Mouse (Mus musculus) right cerebral cortex, postnatal 14 days (tissue): ENCODE results near the gene Pspn.

ENCODE experiments used
- DNase-seq: peaks from one replicate; pipeline ENCODE4 v3.0.0; 2022

Gene Pspn

DNA sequence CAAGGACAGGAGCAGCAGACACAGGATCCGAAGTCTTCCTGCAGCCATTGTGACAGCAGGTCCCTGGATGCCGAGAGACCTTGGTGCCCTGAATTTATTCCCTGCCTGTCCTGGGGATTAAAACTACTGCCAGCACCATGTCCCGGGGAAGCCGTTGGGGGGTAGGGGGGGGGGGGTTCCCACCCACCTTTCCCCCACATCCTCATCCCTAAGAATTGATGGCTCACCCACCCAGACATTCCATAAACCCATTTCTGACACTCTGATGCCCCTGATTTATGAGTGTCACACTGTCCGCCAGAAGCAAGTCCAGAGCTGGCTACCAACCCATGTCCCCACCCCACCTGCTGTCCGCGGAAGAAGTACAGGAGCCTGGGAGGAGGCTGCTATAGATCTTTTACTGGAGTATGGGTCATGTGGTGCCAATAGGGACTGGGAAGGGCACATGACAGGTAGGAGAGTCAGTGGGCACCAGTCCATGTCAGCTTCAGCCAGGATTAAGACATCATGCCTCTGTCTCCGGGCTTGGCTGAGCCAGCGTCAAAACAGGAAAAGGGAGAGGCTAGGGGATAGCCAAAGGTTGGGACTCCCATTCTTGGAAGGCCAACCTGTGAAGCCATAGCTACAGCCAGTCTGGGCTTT is at the start of gene Pspn:
Gene Pspn, minus strand, starts transcription at position 51 of the 642 bp plus-strand sequence.
- DNase-seq: no peak

DNA sequence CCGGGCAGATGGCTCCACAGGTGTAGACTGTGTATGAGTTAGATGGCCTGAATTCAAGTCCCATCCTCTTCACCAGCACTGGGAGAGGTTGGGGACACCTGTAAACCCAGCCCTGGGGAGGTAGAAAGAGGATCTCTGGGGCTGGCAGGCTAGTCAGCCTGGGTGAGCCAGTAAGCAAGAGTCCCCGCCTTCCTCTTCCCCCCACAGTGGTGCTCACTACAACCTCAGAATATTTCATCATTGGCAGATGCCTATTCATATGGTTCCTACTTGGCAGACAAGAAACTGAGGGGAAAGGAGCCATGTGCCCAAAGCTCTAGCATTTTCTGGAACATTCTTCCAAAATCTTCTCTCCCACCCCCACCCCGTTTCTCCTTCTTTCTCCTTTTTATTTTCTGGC is 49.0 kb upstream of the Pspn start:
- no peak for DNase-seq

DNA sequence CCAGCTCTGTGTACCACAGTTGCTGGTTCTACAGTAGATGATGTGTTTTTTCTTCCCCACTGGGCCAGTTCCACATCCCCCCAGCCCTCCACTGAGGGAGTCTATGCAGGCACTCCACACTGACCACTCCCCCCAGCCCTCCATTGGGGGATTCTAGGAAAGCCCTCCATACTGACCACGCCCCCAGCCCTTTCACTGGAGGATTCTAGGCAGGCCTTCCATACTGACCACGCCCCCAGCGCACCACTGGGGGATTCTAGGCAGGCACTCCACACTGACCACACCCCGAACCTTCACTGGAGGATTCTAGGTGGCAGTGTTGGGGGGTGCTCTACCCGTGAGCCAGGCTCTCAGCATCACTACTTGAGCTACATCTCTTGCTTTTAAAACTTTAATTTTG is 47.6 kb upstream of the Pspn start:
- DNase-seq: peak; percentile 36

DNA sequence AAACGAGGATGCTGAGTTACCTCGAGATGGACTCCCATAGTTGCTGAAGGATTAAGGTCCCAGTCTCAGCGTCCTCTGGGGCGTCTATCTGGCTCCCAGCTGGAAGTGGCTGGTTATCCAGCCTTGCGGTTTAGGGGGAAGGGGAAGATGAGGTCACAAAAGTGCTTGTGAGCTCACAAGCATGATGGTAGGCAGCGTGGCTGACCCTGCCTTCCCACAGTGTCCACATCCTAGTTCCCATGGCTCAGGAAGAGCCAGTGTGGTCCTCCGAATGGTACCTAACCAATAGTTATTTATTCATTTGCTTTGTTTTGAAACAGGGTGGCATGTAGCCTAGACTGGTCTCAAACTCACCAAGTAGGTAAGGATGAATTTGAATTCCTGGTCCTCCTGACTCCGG is 41.7 kb upstream of the Pspn start, which contains the start of gene Slc25a41:
Gene Slc25a41, minus strand, starts transcription at position 101 of the 400 bp plus-strand sequence.
- DNase-seq: no peak

DNA sequence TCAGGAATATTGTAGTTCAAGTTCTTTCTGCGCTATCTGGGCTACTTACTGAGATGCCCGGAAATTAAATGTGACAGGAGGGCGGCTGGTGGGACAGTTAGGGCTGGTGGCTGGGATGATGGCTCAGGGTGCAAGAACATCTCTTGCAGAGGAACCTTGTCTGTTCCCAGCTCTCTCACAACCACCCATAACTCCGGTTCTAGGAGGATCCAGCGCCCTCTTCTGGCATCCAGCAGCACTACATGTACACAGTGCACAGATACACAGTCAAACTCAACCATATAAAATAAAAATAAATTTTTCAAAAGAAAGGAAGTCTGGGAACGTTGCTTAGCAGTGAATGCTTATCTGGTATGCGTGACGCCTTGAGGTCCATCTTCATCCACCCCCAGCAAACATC is 39.2 kb upstream of the Pspn start:
- DNase-seq: no peak

DNA sequence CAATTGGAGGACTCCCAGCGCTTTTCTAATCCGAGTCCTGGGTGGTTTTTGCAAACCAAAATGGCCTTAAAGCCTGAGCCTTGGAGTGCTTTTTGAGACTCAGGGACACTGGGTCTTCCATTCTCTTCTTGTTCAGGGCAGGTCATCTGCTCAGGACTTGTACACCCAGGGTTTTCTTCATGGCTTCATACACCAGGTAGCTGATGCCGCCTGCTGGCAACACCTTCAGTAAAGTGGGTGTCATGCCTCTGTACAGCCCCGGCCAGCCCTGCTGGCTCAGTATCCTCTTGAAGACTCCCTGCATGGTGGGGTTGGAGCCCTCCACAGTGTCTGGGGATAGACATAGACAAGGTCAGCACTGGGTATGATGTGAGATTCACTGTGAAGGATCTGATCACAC is 33.0 kb upstream of the Pspn start:
- no peak for DNase-seq

DNA sequence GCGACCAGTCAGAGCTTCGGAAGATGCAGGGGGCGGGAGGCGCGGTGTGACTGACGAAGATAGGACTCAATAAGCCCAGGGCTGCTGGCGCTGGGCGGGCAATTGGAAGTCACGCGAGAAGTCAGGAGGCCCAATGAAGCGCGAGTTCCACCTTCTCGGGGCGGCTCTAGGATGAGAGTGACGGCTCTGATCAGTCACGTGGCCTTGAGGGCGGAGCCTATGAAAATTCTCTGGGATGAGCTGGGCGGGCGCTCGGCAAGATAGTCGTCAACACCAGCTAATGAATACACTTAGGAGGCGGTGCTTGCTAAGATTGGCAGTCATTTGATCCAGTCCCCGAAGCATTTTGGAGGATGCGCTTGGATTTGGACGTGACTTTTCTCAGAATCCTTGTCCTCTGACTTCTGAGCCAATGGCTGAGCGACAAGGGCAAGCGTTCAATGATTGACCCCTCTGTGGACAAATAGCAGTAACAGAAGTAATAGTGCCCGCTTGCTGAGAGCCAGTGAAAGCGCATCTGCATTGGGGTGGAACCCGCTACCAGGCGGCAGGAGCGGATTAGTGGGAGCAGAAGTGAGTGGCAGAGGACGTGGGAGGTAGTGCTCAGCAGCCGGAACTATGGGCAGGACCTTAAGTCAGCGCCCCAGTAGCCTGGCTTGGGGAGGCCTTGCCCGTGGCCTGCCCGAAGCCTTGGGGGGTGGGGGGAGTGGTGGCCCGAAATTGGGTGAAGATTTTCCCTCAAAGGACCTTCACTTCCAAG is 32.0 kb upstream of the Pspn start:
- peak; percentile 98 for DNase-seq

DNA sequence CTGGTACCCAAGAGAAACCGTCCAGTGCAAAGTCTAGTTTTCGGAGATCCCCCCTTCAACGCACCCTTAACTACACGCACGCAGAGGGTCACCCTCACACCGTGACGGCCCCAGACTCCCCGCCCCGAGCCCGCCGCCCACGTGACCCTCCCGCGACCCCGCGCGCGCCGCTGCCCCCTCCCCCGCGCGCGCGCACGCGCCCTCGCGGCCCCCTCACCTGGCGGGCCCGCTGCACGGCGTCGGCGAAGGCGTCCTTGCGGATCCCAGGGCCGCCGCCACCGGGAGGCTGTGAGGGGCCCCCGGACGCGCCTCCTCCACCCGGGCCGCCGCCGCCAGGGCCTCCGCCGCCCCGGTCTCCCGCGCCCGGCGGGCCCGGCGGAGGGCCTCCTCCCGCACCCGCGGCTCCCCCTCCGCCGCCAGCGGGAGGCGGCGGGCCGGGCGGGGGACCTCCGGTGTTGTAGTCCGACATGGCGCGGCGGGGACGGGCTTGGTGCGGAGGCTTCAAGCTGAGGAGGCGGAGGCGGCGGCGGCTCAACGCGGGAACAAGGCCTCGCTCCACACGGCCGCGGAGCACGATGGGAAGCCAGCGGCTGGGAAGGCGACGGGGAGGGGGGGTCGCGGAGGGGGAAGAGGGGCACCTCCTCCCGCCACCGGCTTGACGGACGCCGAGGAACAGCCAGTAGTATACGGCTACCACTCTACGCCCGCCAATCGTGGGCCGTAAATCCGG is 31.3 kb upstream of the Pspn start, which contains the start of gene Khsrp:
Gene Khsrp, minus strand, starts transcription at position 592 of the 730 bp plus-strand sequence.
- peak; percentile 52 for DNase-seq

DNA sequence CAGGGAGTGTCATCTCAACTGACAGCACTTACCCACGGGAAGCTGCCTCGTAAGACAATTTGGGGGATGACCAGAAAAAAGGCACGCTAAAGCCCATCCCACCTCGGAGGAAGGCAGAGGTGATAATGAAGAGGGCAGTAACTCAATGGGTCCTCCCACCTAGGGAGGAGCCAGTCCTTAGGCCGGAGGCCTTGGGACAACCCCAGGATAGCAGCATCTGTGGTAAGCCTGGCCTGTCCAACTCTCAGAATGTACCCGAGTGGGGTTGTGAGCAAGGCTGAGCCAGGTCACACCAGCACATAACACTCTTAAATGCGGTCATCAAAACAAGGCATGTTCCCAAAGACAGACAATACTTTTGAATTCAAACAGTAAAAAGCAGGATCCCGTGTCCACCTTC is 29.9 kb upstream of the Pspn start:
- no peak for DNase-seq

DNA sequence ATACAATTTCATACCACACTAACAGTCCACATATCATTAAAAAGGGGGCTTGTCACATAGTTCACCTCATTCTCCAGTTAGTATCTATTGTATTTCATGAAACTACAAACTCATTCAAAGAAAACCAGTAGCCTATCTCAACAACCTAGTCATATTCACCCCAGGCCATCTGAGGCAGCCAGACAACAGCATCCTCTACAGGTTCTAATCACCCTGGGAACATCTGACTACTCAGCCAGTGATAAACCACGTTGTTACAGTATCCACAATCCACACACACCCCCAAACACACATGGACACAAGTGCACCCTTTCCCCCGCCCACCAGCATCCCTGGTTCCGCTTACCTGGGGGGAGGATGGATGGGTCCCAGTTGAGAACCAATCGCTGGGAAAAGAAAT is 27.7 kb upstream of the Pspn start:
- DNase-seq: no peak

DNA sequence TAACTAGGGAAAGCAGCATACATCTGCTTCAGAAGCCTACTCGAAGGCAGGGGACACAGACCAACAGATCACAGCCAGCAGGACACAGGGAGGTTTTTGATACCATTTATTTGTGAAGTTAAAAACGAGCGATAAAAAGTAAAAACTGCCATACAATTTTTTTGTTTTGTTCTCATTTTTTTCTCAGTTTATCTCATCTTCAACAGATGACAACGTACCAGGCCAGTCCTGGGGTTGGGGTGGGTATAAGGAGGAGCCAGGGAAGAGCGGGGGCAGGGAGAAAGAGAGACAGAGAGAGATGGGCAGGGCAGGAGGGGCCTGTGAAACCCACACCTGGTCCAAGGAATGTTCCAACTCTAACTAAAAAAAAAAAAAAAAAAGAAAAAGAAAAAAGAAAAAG is 21.1 kb upstream of the Pspn start:
- DNase-seq: no peak

DNA sequence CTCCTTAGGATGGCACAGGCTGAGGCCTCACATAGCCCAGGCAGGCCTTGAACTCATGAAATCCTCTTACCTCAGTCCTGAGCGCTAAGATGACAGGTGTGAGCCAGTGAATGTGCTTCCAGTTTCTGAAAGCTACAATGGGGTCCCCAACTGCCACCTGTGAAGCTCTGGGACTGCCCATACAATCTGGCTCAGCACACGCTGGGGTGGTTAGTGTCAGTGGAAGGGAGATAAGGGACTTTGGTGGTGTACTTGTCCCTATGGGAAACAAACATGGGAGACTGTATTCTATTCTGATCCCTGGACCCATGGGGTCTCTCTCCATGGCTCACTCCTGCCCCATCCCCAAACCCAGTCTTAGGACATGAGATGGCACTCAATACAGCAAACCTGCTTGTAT is 19.9 kb upstream of the Pspn start:
- DNase-seq: no peak

DNA sequence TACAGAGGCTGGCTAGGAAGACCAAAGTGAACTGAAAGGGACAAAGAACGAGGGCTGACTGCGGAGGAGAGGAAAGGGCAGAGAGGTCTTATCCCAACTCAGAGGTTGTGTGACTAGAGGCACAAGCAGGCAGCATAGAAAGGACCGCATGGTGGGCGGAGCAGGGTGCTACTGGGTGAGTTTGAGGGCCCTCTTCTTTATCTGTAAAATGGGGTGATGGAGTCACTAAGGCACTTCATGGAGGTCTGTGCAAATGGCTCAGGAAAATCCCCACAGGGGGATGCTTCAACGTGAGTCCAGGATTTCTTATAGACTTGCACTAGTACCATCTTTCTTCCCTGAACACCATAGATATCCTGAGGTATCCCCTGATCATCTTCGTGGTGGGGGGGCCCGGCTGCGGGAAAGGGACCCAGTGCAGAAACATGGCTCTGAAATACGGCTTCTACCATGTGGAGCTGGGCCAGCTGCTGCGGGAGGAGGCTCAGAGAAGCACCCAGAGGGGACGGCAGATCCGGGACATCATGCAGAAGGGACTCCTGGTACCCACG is 12.5 kb upstream of the Pspn start:
- no peak for DNase-seq

DNA sequence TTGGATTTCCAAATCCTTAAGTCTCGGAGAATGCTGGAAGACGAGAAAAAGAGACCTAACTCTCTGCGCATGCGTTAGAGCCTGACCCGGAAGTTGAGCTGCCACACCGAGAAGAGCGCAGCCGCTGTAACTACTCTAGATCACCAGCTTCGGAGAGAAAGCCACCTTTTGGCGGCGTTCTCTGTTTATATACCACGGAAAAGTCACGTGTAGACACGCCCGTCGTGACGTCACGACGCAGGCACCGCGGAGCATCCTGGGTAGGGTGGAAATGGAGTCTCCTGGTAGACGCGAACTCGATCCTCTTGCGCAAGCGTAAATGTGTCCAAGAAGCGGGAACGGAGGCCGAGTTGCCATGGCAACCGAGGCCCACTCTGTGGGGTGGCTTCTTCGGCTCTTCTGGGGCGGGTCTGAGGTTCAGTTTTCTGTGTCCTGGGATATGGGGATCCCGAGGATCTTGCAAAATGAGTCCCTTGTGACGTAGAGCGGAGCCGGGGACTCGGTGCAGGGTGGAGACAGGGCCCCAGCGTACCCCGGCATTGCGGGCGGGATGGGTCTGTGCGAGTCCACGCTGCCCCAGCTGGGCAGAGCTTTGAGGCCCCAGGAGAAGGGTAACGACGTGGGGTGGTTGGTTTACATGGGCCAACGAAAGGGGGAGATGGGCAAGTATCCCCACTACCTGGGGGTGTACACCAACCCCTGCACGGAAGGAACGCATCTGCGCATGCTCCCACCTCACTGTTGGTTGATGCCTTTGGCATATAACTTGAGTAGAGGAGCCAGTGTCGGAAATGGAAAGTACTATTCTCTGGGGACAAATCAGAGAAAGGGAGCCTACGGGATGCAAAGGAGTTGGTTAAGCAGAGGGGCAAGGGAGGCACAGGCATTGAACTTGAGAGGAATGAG is 11.7 kb upstream of the Pspn start, which contains the start of the genes Gtf2f1 and Gm17949:
Gene Gtf2f1, minus strand, starts transcription at position 53 of the 906 bp plus-strand sequence.
Gene Gm17949, plus strand, starts transcription at position 234 of the 906 bp plus-strand sequence.
- DNase-seq: peak; percentile 94

DNA sequence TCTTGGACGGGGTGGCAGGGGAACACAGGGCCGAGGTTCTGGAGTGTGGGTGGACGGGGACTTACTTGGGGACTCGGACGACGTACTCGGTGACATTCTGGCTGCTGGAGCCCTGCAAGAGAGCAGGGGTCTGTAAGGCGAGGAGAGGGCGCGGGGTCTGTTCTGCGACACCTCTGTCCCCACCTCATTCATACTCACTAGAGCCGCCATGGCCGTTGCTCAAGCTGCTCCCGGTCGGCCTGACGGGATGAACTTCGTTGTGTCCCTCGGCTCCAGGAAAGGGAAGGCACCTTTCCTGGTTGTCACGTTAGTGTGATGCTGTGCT is 11.1 kb upstream of the Pspn start:
- no peak for DNase-seq

DNA sequence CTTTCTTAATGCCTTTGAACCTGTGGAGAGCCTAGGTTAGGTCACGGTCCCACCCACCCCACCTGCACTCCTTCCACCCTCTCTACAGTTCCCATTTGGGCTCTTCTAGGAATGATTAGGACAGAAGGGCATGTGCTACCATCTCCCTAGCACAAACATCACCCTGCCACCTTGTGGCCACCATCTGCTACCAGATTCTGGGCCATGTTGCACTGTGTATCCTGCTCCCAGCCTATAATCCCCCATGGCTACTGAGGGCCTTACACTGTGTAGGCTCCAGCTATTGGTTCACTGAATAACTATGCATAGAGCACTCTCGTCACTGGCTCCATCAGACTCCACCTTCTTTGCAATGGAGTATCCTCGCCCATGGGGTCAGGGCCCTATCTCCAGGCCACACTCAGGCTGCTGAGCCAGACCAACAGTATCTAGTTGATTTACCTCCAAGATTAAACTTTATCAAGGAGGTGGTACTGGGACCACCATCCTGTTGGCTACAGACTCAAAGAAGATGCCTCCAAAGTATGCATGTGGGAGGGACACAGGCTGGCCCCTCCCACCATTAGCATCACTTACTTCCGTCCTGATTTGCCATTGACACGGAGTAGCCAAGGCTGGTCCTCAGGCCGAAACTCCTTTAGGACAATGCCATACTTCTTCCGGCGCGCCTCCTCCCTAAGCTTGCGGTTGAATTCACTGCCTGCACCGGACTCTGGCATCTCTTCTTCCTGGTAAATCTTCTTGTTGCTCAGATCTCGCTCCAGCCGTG is 7.5 kb upstream of the Pspn start:
- DNase-seq: no peak

DNA sequence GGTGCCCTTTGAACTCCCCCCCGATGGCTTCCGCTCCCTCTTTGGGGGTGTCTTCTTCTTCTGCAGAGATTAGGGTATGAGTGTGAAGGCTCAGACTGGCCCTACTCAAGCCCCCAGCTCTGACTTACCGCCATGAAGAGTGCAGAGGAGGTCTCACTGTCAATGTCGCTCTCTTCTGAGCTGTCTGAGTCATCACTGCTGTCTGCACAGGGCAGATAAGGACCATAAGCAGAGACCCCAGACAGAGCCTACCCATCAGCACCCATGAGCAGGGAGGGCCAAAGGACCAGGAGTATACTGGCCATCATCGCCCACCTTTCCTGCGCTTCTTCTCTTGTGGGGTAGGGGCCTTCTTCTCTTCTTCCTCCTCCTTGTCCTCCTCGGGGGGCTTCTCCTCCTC is 4.2 kb upstream of the Pspn start:
- DNase-seq: no peak

DNA sequence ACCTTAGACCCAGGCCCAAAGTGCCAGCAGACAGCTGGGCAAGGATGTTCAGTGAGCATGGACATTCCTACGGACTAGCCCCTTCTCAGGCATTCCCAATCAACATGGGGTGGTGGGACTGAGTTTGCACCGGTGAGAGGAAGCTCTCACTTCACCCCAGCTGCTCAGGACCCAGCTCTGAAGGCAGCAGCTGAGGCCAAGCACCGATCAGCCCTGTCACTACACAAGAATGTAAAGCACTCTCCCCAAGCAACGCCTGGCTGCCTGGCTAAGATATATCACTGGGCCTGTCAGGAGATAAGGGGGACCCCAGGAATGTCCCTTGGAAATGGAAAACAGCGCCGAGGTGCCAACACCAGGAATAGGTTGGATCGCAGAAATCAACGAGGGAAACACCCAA is 1.4 kb upstream of the Pspn start:
- DNase-seq: no peak

DNA sequence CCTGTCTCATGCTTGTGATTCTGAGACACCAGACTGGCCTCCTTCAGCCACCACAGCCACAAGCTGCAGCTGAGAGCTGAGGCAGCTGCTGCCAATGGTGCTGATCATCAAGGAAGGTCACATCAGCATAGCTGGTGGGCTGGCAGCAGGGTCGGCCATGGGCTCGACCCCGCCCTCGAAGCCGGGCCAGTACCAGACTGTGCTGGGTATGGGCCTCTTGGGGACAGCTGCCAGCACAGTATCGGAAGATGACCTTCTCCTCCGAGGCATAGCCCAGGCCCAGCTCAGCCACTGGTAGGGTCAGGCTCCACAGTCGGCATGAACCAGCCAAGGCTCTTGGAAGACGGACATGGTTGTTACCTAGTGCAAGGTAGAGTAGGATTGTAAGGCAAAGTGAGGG is 404 bp downstream of the Pspn start:
- DNase-seq: no peak

DNA sequence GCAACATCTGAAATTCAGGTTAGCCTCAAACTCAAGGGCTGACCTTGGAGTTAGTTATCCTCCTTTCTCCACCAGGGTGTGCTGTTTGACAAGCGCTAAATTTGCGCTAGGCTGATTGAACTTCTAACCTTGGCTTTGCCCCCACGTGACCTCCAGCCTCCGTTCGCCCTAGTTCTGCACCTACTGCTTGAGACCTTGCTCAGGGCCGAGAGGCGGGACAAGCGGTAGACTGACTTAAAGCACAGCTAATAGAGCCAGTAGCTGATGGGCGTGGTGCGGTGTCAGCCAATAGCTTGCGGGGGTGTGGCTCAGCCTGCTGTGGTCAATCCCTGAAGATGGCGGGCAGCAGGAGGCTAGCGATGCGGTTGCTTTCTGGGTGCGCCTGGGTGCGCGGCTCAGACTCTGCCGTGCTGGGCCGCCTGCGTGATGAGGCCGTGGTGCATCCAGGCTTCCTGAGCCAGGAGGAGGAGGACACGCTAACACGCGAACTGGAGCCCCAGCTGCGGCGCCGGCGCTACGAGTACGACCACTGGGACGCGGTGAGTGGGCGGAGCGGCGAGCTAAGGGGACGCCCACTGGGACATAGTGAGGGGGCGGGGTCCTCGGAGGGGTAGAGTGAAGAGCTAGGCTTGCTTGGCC is 2.7 kb downstream of the Pspn start, which contains the start of gene Alkbh7:
Gene Alkbh7, plus strand, starts transcription at position 311 of the 639 bp plus-strand sequence.
- DNase-seq: peak; percentile 88

DNA sequence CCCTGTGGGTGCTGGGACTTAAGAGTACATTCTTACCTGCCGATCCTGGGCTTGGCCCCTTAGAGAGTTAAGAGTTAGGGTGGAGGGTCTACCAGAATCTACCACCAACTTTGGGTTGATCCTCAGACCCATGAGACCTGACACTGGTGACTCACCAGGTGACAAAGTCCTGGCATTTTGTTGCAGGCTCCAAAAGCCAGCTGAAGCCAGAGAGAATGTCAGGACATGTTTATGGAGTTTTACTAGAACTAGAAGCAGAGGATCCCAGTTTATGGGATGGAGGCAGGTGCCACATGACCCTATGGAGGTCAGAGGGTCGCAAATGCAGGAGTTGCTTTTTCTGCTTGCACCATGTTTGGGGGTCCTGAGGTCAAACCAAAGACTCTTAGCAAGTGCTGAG is 3.3 kb downstream of the Pspn start:
- no peak for DNase-seq
